Mouse (Mus musculus) limb, embryonic 12.5 days (tissue): Measurements from ENCODE around the gene Gm11060. TPM values are rescaled to one million over a fixed set of nuclear protein-coding genes. Genes with fewer than 3 reads are reported as not detected.

Source experiments
- ATAC-seq: fragments of 200-750 bp; cut with Nextera tagmentation; 2 replicates; pipeline ENCODE4 v1.8.0; 2017; ENCODE audit warnings: low read depth, moderate TSS enrichment; ENCODE audit not compliant: insufficient number of reproducible peaks, insufficient read depth, low FRiP score, low TSS enrichment
- H3K27ac ChIP-seq: fragments of 300-500 bp; sonication (generic); 2 replicates; pipeline ENCODE4 v1.5.1; 2016; ENCODE audit warnings: mild to moderate bottlenecking, moderate library complexity
- H3K27me3 ChIP-seq: fragments of 300-500 bp; sonication (generic); 2 replicates; pipeline ENCODE4 v1.6.1; 2016; ENCODE audit warnings: mild to moderate bottlenecking, moderate library complexity
- H3K36me3 ChIP-seq: fragments of 300-500 bp; sonication (generic); 2 replicates; pipeline ENCODE4 v1.6.1; 2016; ENCODE audit warnings: mild to moderate bottlenecking, moderate library complexity
- H3K4me1 ChIP-seq: fragments of 300-500 bp; sonication (generic); replicated peaks from 2 replicates; pipeline ENCODE4 v1.6.1; 2016
- H3K4me2 ChIP-seq: fragments of 300-500 bp; sonication (generic); 2 replicates; pipeline ENCODE4 v1.6.1; 2016; ENCODE audit warnings: mild to moderate bottlenecking, moderate library complexity
- H3K4me3 ChIP-seq: fragments of 300-500 bp; sonication (generic); replicated peaks from 2 replicates; pipeline ENCODE4 v1.5.1; 2016; ENCODE audit warnings: mild to moderate bottlenecking
- H3K9ac ChIP-seq: fragments of 300-500 bp; sonication (generic); replicated peaks from 2 replicates; pipeline ENCODE4 v1.6.1; 2016; ENCODE audit warnings: mild to moderate bottlenecking, moderate library complexity
- H3K9me3 ChIP-seq: fragments of 300-500 bp; sonication (generic); 2 replicates; pipeline ENCODE4 v1.6.1; 2016; ENCODE audit warnings: mild to moderate bottlenecking, moderate library complexity
- WGBS: fragments of 180-500 bp; shearing (Covaris S2); methylation state at CpG from one replicate; pipeline ENCODE4 v1.1.7; 2016; 5-methylcytosine and 5-hydroxymethylcytosine counted together
- polyA plus RNA-seq: library from polyadenylated mRNA; unstranded; fragments of >200 nt; fragmentation: Nextera tagmentation; extraction: Ambion mirVana; gene quantifications from 2 replicates; pipeline ENCODE4 v1.2.1, GENCODE M21; 2016

The Gm11060 gene
- not detected in 2 replicates for polyA plus RNA-seq

DNA sequence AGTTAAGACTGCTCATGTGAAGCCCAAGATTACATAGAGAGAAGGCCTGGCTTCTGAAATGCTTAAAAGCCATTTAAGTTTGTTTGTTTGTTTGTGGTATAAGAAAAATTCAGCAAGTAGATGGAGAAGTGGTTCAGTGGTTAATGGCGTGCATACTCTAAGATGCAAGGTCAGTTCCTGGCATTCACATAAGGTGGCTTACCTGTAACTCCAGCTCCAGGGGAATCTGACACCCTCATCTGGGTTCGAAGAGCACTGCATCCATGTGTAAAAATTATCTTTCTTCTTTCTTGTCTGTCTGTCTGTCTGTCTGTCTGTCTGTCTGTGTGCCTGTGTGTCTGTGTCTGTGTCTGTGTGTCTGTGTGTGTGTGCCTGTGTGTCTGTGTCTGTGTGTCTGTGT, at the start of gene Gm11060:
Gene Gm11060, plus strand, starts transcription at position 301 of the 400 bp plus-strand sequence.
- ATAC-seq = no peak
- Histone ChIP-seq H3K36me3 (no peaks in the 10 kb centered on the region), H3K27me3 (no peaks in the 10 kb centered on the region), H3K4me2 (no peak within 1 kb of the TSS), H3K9me3 (no peaks in the 10 kb centered on the region), H3K4me3 (no peak within 1 kb of the TSS), H3K9ac (no peak within 1 kb of the TSS), H3K4me1 (peaks cover 17% of the 10 kb centered on the region), H3K27ac (no peak within 1 kb of the TSS)
- 78% methylated on average over 2 of the region's 2 CpGs for WGBS

DNA sequence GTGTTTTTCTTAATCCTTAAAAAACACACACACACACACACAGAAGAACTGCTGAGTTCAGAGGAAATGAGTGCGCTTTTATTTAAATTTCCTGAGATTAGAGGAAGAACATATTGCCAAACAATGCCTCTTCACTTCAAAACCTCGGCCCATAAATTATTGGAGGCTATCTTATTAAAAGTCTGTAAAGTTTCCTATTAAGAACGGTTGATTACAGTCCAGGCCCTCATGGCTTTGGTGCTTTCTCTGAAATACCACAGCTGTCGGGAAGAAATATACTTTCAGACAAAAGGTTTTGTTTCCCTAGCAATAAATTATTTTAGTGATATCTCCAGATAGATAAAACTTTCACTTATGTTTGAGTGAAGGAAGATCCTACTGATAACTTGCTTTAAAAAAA, 48.7 kb upstream of the Gm11060 start:
- Histone ChIP-seq H3K27ac (no peak overlapping the region), H3K36me3 (no peaks in the 10 kb centered on the region), H3K4me1 (no peaks in the 10 kb centered on the region; the same call in 1 of the 2 replicates), H3K9ac (no peak overlapping the region), H3K27me3 (peaks cover 3% of the 10 kb centered on the region; the same call in 1 of the 2 replicates), H3K9me3 (no peaks in the 10 kb centered on the region), H3K4me3 (no peak overlapping the region), H3K4me2 (no peak overlapping the region)
- WGBS = 54% methylated on average over 4 of the region's 4 CpGs
- ATAC-seq = no peak

- H3K4me2 ChIP-seq = no peak overlapping the region
- no peaks in the 10 kb centered on the region for H3K36me3 ChIP-seq
- H3K27me3 ChIP-seq = peaks cover 5% of the 10 kb centered on the region; the same call in 1 of the 2 replicates
- H3K27ac ChIP-seq = no peak overlapping the region
- WGBS = 25% methylated on average over 1 of the region's 1 CpGs
- H3K9ac ChIP-seq = no peak overlapping the region
- H3K9me3 ChIP-seq = no peaks in the 10 kb centered on the region
- no peak overlapping the region for H3K4me3 ChIP-seq
- no peak for ATAC-seq
- H3K4me1 ChIP-seq = no peaks in the 10 kb centered on the region; the same call in 1 of the 2 replicates
Measured at GRCm38 (mm10) chr2:105048301-105048700, 43.5 kb upstream of the Gm11060 start.

- no peaks in the 10 kb centered on the region for H3K4me1 ChIP-seq
- WGBS = 64% methylated on average over 1 of the region's 1 CpGs
- H3K27ac ChIP-seq = no peak overlapping the region
- H3K4me2 ChIP-seq = no peak overlapping the region
- H3K36me3 ChIP-seq = no peaks in the 10 kb centered on the region
- H3K9me3 ChIP-seq = no peaks in the 10 kb centered on the region
- no peak for ATAC-seq
- H3K9ac ChIP-seq = no peak overlapping the region
- H3K4me3 ChIP-seq = no peak overlapping the region
- H3K27me3 ChIP-seq = peaks cover 2% of the 10 kb centered on the region; the same call in 1 of the 2 replicates
Measured at GRCm38 (mm10) chr2:105055529-105055928, 36.3 kb upstream of the Gm11060 start.

- H3K4me1 ChIP-seq = no peaks in the 10 kb centered on the region
- 77% methylated on average over 7 of the region's 7 CpGs for WGBS
- H3K9me3 ChIP-seq = no peaks in the 10 kb centered on the region
Measured at GRCm38 (mm10) chr2:105058577-105059116, 33.2 kb upstream of the Gm11060 start.

DNA sequence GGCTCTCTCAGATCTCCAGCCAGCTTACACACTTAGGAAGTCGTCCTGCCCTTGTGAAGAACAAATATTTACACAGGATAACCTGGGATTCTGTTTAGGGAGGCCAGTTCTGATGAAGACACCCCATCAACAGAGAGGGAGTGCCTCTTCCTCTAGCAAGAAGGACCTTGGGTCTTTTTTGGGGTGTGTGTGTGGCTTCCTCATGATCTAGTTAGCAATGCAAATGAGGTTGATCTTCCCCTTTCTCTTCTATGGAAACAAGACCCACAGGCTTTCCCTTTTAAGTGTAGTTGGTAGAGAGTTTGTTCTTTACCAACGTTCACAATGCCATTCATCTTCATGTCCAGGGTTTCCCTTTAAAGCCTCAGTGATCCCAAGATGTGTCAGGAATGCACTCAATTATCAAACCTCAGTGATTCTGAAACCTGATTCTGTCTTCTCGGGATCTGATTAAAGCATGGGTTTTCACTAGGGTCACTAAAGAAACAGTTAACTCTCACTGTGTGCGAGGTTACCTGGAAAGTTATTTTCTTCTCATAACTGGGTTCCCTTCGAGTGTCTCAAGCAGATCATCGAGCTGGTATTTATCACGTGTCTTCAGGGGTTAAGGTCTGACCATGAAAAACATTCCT, 29.0 kb upstream of the Gm11060 start:
- Histone ChIP-seq H3K27me3 (no peaks in the 10 kb centered on the region), H3K4me2 (no peak overlapping the region), H3K27ac (no peak overlapping the region), H3K36me3 (no peaks in the 10 kb centered on the region), H3K9ac (no peak overlapping the region), H3K4me3 (no peak overlapping the region), H3K4me1 (no peaks in the 10 kb centered on the region), H3K9me3 (no peaks in the 10 kb centered on the region)
- 52% methylated on average over 7 of the region's 7 CpGs for WGBS
- no peak for ATAC-seq

More at GRCm38 (mm10) chr2:105058577-105059116, 33.2 kb upstream of the Gm11060 start:
- Histone ChIP-seq H3K27me3 (no peaks in the 10 kb centered on the region), H3K4me2 (no peak overlapping the region), H3K4me3 (no peak overlapping the region), H3K27ac (no peak overlapping the region), H3K36me3 (no peaks in the 10 kb centered on the region), H3K9ac (no peak overlapping the region)
- no peak for ATAC-seq

- Histone ChIP-seq H3K36me3 (no peaks in the 10 kb centered on the region), H3K4me3 (no peak overlapping the region), H3K4me1 (peaks cover 12% of the 10 kb centered on the region; the same call in 1 of the 2 replicates), H3K27ac (no peak overlapping the region), H3K27me3 (no peaks in the 10 kb centered on the region), H3K4me2 (no peak overlapping the region), H3K9ac (no peak overlapping the region), H3K9me3 (no peaks in the 10 kb centered on the region)
- no peak for ATAC-seq
- WGBS = 76% methylated on average over 4 of the region's 4 CpGs
Measured at GRCm38 (mm10) chr2:105072496-105072895, 19.3 kb upstream of the Gm11060 start.

DNA sequence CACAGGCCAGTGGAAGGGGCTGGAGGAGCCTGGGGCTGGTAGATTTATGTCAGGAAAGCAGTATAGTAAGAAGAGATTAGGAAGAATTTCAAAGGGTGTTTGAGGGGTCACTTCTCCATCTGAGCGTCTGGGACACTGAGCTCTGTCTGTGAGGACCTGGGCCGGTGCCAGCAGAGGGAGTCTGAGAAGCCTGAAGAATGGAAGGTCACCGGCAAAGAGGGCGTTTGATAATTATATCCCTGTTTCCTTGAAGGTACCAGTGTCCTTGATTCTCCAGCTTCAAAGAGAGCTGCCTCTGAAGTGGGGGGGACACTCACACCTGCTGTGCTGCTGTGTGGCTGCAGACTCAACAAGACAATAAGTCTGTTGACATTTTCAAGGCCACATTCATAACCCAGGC, 17.6 kb upstream of the Gm11060 start:
- 50% methylated on average over 4 of the region's 4 CpGs for WGBS
- Histone ChIP-seq H3K4me1 (peaks cover 12% of the 10 kb centered on the region; the same call in 1 of the 2 replicates), H3K4me3 (no peak overlapping the region), H3K9me3 (no peaks in the 10 kb centered on the region), H3K9ac (no peak overlapping the region), H3K36me3 (no peaks in the 10 kb centered on the region), H3K4me2 (no peak overlapping the region), H3K27me3 (no peaks in the 10 kb centered on the region), H3K27ac (no peak overlapping the region)
- ATAC-seq = no peak

GRCm38 (mm10) chr2:105075809-105076208, 16.0 kb upstream of the Gm11060 start:
- Histone ChIP-seq H3K4me3 (no peak overlapping the region), H3K36me3 (no peaks in the 10 kb centered on the region), H3K4me1 (peaks cover 12% of the 10 kb centered on the region; the same call in 1 of the 2 replicates), H3K9me3 (no peaks in the 10 kb centered on the region), H3K27ac (no peak overlapping the region), H3K4me2 (no peak overlapping the region), H3K9ac (no peak overlapping the region), H3K27me3 (peaks cover 3% of the 10 kb centered on the region; the same call in 1 of the 2 replicates)
- ATAC-seq = no peak
- WGBS = 34% methylated on average over 5 of the region's 5 CpGs

DNA sequence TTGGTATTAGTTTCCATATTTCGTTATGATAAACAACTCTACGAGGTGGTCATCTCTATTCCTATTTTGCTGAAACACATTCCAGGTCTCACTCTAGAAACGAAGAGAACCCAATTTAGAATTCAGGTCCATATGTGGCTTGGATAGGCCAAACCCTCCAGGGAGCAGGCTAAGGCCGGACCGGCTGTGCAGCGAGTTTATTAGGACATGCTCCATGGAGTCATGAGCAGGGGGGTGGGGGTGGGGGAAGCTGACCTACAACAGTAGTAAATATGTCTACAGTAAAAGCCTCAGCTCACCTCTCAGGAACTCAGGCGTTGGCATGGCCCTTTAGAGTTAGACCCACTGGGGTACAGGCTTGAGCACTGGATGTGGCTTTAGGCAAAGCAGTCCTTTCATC, 14.7 kb upstream of the Gm11060 start:
- Histone ChIP-seq H3K4me3 (no peak overlapping the region), H3K27me3 (peaks cover 6% of the 10 kb centered on the region; the same call in 1 of the 2 replicates), H3K4me1 (peaks cover 12% of the 10 kb centered on the region; the same call in 1 of the 2 replicates), H3K27ac (no peak overlapping the region), H3K9me3 (no peaks in the 10 kb centered on the region), H3K9ac (no peak overlapping the region), H3K36me3 (no peaks in the 10 kb centered on the region), H3K4me2 (no peak overlapping the region)
- WGBS = 74% methylated on average over 7 of the region's 7 CpGs
- no peak for ATAC-seq

DNA sequence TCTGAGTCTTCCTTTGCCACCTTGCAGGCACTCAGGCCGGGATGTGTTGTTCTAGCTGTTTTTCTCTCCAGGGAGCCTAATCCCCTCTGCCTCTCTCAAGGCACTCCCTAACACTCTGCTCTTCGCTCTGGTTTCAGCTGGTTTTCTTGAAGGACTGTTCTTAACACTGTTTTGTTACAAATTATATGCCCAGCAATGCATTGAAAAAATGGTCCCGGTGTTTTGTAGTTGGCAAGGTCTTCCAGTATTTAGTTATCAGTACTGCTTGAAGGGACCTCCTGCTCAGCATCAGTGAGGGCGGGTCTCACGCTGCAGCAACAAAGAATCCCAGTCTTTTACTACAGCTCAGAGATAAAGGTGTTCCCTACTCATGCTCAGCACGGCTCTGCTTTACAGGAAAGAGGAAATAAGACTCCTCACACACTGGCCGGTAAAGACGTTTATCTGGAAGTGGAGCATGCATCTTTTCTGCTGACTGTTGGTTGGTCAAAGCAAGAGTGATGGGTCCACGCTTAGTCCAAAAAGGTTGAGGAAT, 9.5 kb upstream of the Gm11060 start:
- Histone ChIP-seq H3K9ac (no peak overlapping the region), H3K4me1 (0 out of 2 replicates have a peak, but pooled peaks cover 2% of the 10 kb centered on the region), H3K27ac (no peak overlapping the region), H3K36me3 (no peaks in the 10 kb centered on the region), H3K9me3 (no peaks in the 10 kb centered on the region), H3K4me2 (no peak overlapping the region), H3K4me3 (no peak overlapping the region), H3K27me3 (peaks cover 6% of the 10 kb centered on the region; the same call in 1 of the 2 replicates)
- WGBS = 34% methylated on average over 9 of the region's 9 CpGs
- no peak for ATAC-seq
